Mouse (Mus musculus) midbrain, embryonic 11.5 days (tissue): ENCODE measurements around the gene Srp9. TPM values are rescaled to one million over a fixed set of nuclear protein-coding genes. Genes with fewer than 3 reads are reported as not detected.
A peak's percentile ranks its signal among the peaks of the same experiment; 100 is the strongest.

ENCODE experiments used
- ATAC-seq: fragments of 200-750 bp; cut with Nextera tagmentation; 2 replicates; pipeline ENCODE4 v1.8.0; 2017; ENCODE audit warnings: moderate TSS enrichment, moderate library complexity; ENCODE audit not compliant: low FRiP score
- DNase-seq: peaks from one replicate; pipeline ENCODE4 v3.0.0; 2015; ENCODE audit warnings: low spot score; ENCODE audit errors: missing footprints
- H3K27ac ChIP-seq: fragments of 300-500 bp; sonication (generic); 2 replicates; pipeline ENCODE4 v1.5.1; 2014; ENCODE audit warnings: low read depth, low read length
- H3K27me3 ChIP-seq: fragments of 300-500 bp; sonication (generic); 2 replicates; pipeline ENCODE4 v1.6.1; 2014; ENCODE audit warnings: mild to moderate bottlenecking, low read length, moderate library complexity, mixed read lengths; ENCODE audit not compliant: control insufficient read depth, insufficient read depth
- H3K36me3 ChIP-seq: fragments of 300-500 bp; sonication (generic); 2 replicates; pipeline ENCODE4 v1.6.1; 2014; ENCODE audit warnings: mild to moderate bottlenecking, low read length, moderate library complexity, mixed read lengths; ENCODE audit not compliant: control insufficient read depth, insufficient read depth
- H3K4me1 ChIP-seq: fragments of 300-500 bp; sonication (generic); 2 replicates; pipeline ENCODE4 v1.6.1; 2014; ENCODE audit warnings: low read length; ENCODE audit not compliant: control insufficient read depth, insufficient read depth
- H3K4me2 ChIP-seq: fragments of 300-500 bp; sonication (generic); 2 replicates; pipeline ENCODE4 v1.6.1; 2014; ENCODE audit warnings: mild to moderate bottlenecking, moderate library complexity
- H3K4me3 ChIP-seq: fragments of 300-500 bp; sonication (generic); 2 replicates; pipeline ENCODE4 v1.5.1; 2014; ENCODE audit warnings: low read depth, low read length
- H3K9ac ChIP-seq: fragments of 300-500 bp; sonication (generic); 2 replicates; pipeline ENCODE4 v1.6.1; 2014; ENCODE audit warnings: low read length
- H3K9me3 ChIP-seq: fragments of 300-500 bp; sonication (generic); 2 replicates; pipeline ENCODE4 v1.6.1; 2016; ENCODE audit warnings: low read length; ENCODE audit not compliant: control insufficient read depth
- WGBS: fragments of 180-500 bp; shearing (Covaris S2); extraction: QIAGEN DNeasy Blood & Tissue Kit; methylation state at CpG from one replicate; pipeline ENCODE4 v1.1.7; 2014; 5-methylcytosine and 5-hydroxymethylcytosine counted together
- polyA plus RNA-seq: library from polyadenylated mRNA; unstranded; fragments of >200 nt; fragmentation: Nextera tagmentation; extraction: Ambion mirVana; gene quantifications from 2 replicates; pipeline ENCODE4 v1.2.1, GENCODE M21; 2014

Gene Srp9
- polyA plus RNA-seq, 1 experiment from 2014 or later = 158 TPM

DNA sequence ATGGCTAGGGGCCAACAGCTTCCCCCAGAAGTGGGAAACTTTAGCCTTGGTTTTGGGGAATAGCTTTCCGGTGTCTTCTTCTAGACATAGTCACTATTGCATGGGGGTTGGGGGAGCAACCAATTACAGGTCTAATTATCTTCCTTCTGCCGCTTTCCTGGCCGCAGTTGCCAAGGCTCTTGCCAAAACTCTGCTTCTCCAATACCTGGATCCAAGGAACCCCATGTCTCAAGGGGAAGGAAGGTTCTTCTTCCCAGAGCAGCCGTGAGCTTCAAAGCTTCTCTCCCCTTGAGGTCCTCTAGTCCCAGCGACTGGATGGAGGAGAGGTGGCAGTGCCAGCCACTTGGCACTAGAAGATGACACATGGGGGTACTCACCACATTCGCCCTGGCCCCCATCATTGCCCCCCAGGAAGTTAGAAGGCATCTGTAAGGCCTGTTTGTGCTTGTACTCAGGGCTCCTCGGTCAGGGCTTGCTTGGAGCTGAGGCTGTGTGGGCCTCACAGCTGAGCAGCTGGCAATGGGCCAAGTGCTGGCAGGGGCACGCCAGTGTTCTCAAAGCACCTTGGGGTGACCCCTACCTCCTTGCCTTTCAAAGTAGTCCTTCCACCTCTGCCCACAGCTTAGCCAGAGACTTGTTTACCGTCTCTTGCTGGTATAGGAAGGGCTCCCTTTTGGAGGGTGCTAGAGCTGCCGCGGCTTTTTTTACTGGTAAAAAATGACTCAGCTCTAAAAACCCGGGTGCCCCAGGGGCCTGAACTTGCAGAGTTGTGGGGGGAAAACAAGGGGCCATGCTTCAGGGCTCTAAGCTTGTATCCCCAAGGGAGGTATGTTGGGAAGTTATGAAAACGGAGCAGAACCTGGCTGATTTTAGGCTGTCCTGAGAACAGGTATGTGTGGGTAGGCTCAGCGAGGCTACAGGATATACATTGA is 12.9 kb upstream of the Srp9 start:
- Histone ChIP-seq H3K4me3 (no peak overlapping the region), H3K36me3 (no peaks in the 10 kb centered on the region), H3K4me2 (no peak overlapping the region), H3K27ac (no peak overlapping the region), H3K9me3 (no peaks in the 10 kb centered on the region), H3K9ac (no peak overlapping the region), H3K4me1 (no peaks in the 10 kb centered on the region; the same call in 1 of the 2 replicates), H3K27me3 (no peaks in the 10 kb centered on the region)
- 83% methylated on average over 14 of the region's 14 CpGs for WGBS
- no peak for ATAC-seq
- DNase-seq = peak; percentile 75

DNA sequence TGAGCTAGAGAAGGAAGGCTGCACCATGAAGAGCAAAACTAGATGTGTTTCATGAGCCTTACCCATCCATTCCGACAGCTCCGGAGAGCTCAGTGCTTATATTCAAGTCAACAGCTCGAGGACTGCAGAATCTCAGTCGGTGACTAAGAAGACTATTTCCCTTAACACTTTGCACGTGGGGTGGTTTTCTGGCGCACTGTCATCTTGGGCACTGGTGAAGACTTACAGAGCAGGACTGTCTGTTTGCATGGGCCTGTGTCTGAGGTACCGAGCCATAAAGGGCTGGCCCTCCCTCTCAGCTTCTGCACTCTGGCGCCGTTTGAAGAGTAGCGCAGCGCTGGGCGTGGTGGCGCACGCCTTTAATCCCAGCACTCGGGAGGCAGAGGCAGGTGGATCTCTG is 12.2 kb upstream of the Srp9 start:
- Histone ChIP-seq H3K9ac (no peak overlapping the region), H3K4me3 (no peak overlapping the region), H3K36me3 (no peaks in the 10 kb centered on the region), H3K9me3 (no peaks in the 10 kb centered on the region), H3K4me1 (no peaks in the 10 kb centered on the region; the same call in 1 of the 2 replicates), H3K27ac (no peak overlapping the region), H3K27me3 (no peaks in the 10 kb centered on the region), H3K4me2 (no peak overlapping the region)
- peak; percentile 4 for DNase-seq
- no peak for ATAC-seq
- 92% methylated on average over 15 of the region's 15 CpGs for WGBS

DNA sequence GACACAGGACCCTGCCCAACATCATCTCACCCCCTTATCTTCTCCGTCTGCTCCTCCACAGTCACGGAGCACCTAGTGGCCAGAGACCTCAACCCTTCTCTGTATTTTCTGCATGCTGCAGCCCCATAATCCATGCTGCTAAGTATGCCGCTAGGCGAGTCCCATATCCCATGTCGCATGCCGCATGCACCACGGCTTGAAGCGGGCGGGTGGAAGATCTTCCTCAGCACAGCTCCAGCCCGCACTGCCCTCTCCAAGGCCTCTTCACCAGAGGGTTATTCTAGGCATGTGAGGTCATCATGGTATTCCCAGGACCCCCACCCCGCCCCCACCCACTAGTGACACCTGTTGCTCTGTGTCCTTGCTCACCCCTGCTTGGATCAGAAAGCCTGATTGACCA is 11.4 kb upstream of the Srp9 start:
- no peaks in the 10 kb centered on the region for H3K36me3 ChIP-seq
- no peak overlapping the region for H3K9ac ChIP-seq
- H3K9me3 ChIP-seq = no peaks in the 10 kb centered on the region
- 93% methylated on average over 11 of the region's 11 CpGs for WGBS
- no peak overlapping the region for H3K4me3 ChIP-seq
- DNase-seq = peak; percentile 76
- no peaks in the 10 kb centered on the region for H3K27me3 ChIP-seq
- H3K27ac ChIP-seq = no peak overlapping the region
- ATAC-seq = no peak
- no peak overlapping the region for H3K4me2 ChIP-seq
- no peaks in the 10 kb centered on the region; the same call in 1 of the 2 replicates for H3K4me1 ChIP-seq

DNA sequence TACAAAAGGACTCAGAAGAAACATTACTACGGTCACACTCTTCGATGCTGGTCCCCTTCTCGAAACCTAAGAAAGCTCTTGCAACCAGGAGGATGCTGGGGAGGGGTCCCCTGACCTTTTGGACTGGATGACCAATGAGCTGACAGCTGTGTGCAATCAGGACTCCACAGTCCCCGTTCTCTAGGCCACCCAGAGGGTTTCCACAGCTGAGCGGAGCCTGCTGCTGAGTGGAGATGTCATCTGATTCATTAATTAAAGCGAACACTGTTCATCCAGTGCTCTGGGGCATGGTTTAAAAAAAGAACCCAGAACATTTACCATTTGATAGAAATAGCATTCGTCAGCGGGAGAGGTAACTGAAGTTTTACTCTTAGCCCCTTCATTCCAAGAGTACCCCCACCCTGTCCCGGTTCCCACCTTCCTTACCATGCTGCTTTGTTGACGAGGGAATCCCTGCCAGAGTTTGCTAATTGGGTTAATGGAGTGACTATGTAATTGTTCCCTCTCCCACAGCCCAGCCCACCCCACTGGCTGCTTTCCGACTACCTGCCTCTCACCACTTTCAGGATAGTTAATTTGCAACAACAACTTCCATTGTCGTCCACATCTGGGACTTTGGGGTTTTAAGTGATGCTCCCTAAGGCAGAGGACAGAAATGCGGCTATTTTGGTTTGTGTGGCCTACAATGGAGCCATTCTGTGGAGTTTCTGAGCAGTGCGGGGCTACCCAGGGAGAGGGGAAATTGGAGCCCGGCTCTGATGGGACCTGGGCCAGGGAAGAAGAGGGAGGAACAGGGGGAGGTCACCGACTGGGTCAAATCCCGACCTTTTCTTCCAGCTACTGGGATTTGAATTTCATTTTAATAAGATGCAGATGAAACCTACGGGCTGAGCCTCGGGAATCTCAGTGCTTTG is 10.7 kb upstream of the Srp9 start:
- Histone ChIP-seq H3K36me3 (no peaks in the 10 kb centered on the region), H3K9ac (no peak overlapping the region), H3K27ac (no peak overlapping the region), H3K4me3 (no peak overlapping the region), H3K4me1 (no peaks in the 10 kb centered on the region; the same call in 1 of the 2 replicates), H3K27me3 (no peaks in the 10 kb centered on the region), H3K4me2 (no peak overlapping the region), H3K9me3 (no peaks in the 10 kb centered on the region)
- DNase-seq (peak; percentile 86), ATAC-seq (no peak)
- 38% methylated on average over 19 of the region's 19 CpGs for WGBS

DNA sequence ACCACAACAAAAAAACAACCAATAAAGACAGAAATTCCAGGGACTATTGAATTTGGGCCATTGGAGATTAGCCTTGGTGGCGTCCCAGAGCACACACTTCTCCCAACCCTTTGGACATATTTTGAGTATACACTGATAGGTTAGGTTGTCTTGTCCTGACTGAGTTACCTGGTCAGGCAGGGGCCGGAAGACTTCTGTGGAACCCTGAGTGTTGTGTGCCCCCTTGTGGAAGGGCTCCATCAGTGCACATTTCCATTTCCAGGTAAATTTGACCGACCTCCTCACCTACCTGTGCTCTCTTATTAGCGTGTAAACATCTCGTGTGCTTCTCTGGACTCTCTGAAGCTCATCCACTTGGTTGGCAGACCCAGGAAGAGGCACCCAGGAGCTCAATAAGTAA is 9.3 kb upstream of the Srp9 start:
- Histone ChIP-seq H3K27me3 (no peaks in the 10 kb centered on the region), H3K4me2 (no peak overlapping the region), H3K9me3 (no peaks in the 10 kb centered on the region), H3K27ac (no peak overlapping the region), H3K4me3 (no peak overlapping the region), H3K36me3 (no peaks in the 10 kb centered on the region), H3K9ac (no peak overlapping the region), H3K4me1 (no peaks in the 10 kb centered on the region; the same call in 1 of the 2 replicates)
- whole genome bisulfite sequencing = 30% methylated on average over 5 of the region's 5 CpGs
- ATAC-seq = 0 out of 2 replicates have a peak, but pooled peaks have one; percentile 33
- DNase-seq = peak; percentile 86

DNA sequence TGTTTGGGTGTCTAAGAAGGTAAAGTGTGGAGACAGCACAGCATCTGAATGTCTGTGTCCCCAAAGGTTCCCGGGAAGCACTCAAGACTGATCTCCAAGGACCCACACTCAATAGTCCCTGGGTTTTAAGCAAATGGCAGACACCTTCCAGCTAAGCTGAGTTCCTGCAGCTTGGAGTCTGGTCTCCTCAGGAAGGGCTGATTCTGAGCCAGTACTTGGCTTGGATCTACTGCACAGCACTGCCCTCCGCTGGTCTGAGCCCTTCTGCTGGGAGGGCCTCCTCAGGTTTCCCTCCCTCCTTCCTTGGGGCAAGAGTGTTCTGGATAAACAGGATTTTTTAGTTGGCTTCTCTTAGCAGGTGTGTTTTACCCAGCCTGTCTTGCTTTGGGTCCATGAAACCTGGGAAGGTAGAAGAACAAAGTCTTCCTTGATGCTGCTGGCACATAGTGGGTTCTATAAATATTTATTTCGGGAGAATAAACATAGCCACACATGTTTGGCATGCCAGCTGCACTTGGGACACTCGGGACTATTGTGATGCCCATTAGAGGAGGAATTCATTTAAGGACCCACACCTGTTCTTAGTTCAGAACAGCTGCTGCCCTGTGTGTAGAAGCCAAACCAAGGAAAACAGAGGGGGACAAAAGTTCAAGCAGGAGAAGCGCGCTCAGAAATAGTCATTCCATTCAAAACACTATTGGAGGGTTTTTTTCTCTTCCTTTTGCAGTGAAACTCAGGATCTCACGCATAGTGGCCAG is 8.7 kb upstream of the Srp9 start:
- Histone ChIP-seq H3K27me3 (no peaks in the 10 kb centered on the region), H3K9ac (no peak overlapping the region), H3K4me3 (no peak overlapping the region), H3K4me1 (no peaks in the 10 kb centered on the region; the same call in 1 of the 2 replicates), H3K4me2 (no peak overlapping the region), H3K27ac (no peak overlapping the region), H3K9me3 (no peaks in the 10 kb centered on the region), H3K36me3 (no peaks in the 10 kb centered on the region)
- DNase-seq (peak; percentile 83), ATAC-seq (no peak; the same call in 1 of the 2 replicates)
- 62% methylated on average over 7 of the region's 7 CpGs for WGBS

DNA sequence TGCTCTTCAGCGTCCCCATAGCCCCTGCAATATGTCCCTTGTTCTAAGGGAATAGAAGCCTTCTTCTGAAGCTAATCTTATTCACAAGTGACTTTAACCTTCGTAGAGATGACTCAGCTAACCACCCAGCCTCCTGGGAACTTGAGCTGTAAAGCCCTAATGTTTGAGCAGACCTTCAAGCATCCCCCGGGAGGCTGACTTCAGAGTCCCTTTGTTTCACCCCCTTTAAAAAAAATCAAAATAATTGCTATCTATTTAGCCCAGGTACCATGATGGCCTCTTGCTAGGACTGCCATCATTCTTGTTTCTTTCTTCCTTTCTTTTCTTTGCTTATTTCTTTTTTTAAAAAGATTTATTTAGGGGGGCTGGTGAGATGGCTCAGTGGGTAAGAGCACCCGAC is 2.1 kb upstream of the Srp9 start:
- Histone ChIP-seq H3K27me3 (no peaks in the 10 kb centered on the region), H3K9me3 (no peaks in the 10 kb centered on the region), H3K4me2 (no peak overlapping the region), H3K4me3 (no peak overlapping the region), H3K9ac (no peak overlapping the region), H3K27ac (no peak overlapping the region), H3K4me1 (peaks cover 10% of the 10 kb centered on the region), H3K36me3 (no peaks in the 10 kb centered on the region)
- ATAC-seq (no peak), DNase-seq (peak; percentile 56)
- WGBS = 89% methylated on average over 4 of the region's 4 CpGs

DNA sequence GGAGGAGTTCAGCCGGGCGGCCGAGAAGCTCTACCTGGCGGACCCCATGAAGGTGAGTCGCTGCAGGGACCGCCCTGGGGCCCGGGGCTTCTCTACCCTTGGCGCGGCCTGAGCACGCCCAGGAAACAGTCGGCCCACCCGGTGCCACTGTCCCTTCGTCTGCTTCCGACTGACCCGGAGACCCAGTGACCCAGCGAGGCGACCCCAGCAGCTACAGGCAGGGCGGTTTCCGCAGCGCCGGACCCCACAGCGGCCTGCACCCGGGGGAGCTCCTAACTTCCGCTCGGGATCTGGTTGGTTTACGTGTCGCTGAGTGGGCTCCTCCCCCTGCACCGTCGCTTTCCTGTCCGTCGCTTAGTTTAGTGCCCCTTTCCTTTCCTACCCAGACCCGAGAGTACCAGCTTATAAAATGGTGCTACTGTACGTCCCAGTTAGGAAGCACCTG is 409 bp downstream of the Srp9 start:
- H3K4me1 ChIP-seq = peaks cover 10% of the 10 kb centered on the region
- peak overlapping the region; percentile 66 for H3K9ac ChIP-seq
- no peaks in the 10 kb centered on the region for H3K9me3 ChIP-seq
- H3K4me3 ChIP-seq = peak overlapping the region; percentile 70
- no peak overlapping the region for H3K27ac ChIP-seq
- ATAC-seq (peak; percentile 93), DNase-seq (peak; percentile 95)
- no peaks in the 10 kb centered on the region for H3K36me3 ChIP-seq
- H3K27me3 ChIP-seq = no peaks in the 10 kb centered on the region
- WGBS = under 1% methylated on average over 31 of the region's 33 CpGs
- H3K4me2 ChIP-seq = peak overlapping the region; percentile 62
